ENCODE assay signal across 9 mouse cellular contexts in genomic region chr2:9593931-9594330, GRCm38 (mm10).
DNase-seq lines count a peak whose midpoint lies in the region; ATAC-seq and TF ChIP-seq lines count a peak whose summit lies in the region.
"Had no signal": no experiment of that assay in that cellular context is flagged by ENCODE, and none has a peak within 500 bp of the region (broad histone marks: within the 10 kb centered on the region; RNA-seq: fewer than 3 reads in every experiment).

No protein-coding gene starts in this region.

- TF ChIP-seq CTCF in midbrain, postnatal 0 days (IDR thresholded peaks at IDR 0.05): no peak
- TF ChIP-seq CTCF in liver, postnatal 0 days (IDR thresholded peaks at IDR 0.05; ENCODE audit: low read depth): no peak

- no peaks in the 10 kb centered on the region for H3K27me3 ChIP-seq in forebrain, embryonic 16.5 days (replicated peaks; ENCODE audit: control insufficient read depth, insufficient read depth, low read length)
- H3K27me3 ChIP-seq in forebrain, embryonic 15.5 days: no peaks in the 10 kb centered on the region
- no peaks in the 10 kb centered on the region for H3K27me3 ChIP-seq in midbrain, postnatal 0 days (ENCODE audit: insufficient read depth, low read length)
- H3K27me3 ChIP-seq in midbrain, embryonic 13.5 days: no peaks in the 10 kb centered on the region
- no peaks in the 10 kb centered on the region for H3K27me3 ChIP-seq in liver, postnatal 0 days (ENCODE audit: insufficient read depth, low read length)

- no peaks in the 10 kb centered on the region for H3K36me3 ChIP-seq in forebrain, embryonic 16.5 days (ENCODE audit: control insufficient read depth, insufficient read depth)
- no peaks in the 10 kb centered on the region for H3K36me3 ChIP-seq in forebrain, embryonic 15.5 days
- H3K36me3 ChIP-seq in midbrain, postnatal 0 days (ENCODE audit: insufficient read depth, low read length): no peaks in the 10 kb centered on the region
- H3K36me3 ChIP-seq in midbrain, embryonic 13.5 days: no peaks in the 10 kb centered on the region
- H3K36me3 ChIP-seq in liver, postnatal 0 days (replicated peaks; ENCODE audit: insufficient read depth, low read length): no peaks in the 10 kb centered on the region

- WGBS in forebrain, embryonic 16.5 days: 44% methylated on average over 10 of the region's 10 CpGs
- WGBS in forebrain, embryonic 15.5 days: 47% methylated on average over 10 of the region's 10 CpGs
- WGBS in midbrain, postnatal 0 days: 38% methylated on average over 10 of the region's 10 CpGs
- WGBS in midbrain, embryonic 13.5 days: 45% methylated on average over 10 of the region's 10 CpGs
- 20% methylated on average over 10 of the region's 10 CpGs for WGBS in liver, postnatal 0 days (ENCODE audit: insufficient replicate concordance)

- H3K9ac ChIP-seq in forebrain, embryonic 16.5 days (replicated peaks; ENCODE audit: low read depth, low read length): no peak overlapping the region
- no peak overlapping the region for H3K9ac ChIP-seq in forebrain, embryonic 15.5 days (replicated peaks)
- no peak overlapping the region for H3K9ac ChIP-seq in midbrain, postnatal 0 days (replicated peaks; ENCODE audit: low read length, poor library complexity, severe bottlenecking)
- H3K9ac ChIP-seq in midbrain, embryonic 13.5 days (replicated peaks): no peak overlapping the region
- H3K9ac ChIP-seq in liver, postnatal 0 days (replicated peaks): no peak overlapping the region

- DNase-seq in midbrain, postnatal 0 days (ENCODE audit: low spot score): peak; percentile 7
- DNase-seq in liver, postnatal 0 days: peak; percentile 17
- peak; percentile 90 for DNase-seq in thymus, postnatal 0 days (ENCODE audit: low spot score)
- DNase-seq in Muller cell, postnatal 12 days (ENCODE audit: inconsistent ontology term): no peak
- DNase-seq in ovary, postnatal 14 days (ENCODE audit: low spot score): no peak
- DNase-seq: cerebellum, adult 2 months had no signal

- TF ChIP-seq EP300 in liver, postnatal 0 days (IDR thresholded peaks at IDR 0.05; ENCODE audit: low read depth): no peak

- H3K27ac ChIP-seq in forebrain, embryonic 16.5 days (ENCODE audit: low read length): no peak overlapping the region
- H3K27ac ChIP-seq in forebrain, embryonic 15.5 days (replicated peaks): no peak overlapping the region
- no peak overlapping the region for H3K27ac ChIP-seq in midbrain, postnatal 0 days (ENCODE audit: low read depth, low read length)
- H3K27ac ChIP-seq in midbrain, embryonic 13.5 days: no peak overlapping the region
- H3K27ac ChIP-seq in liver, postnatal 0 days (ENCODE audit: low read depth): no peak overlapping the region

- no peak overlapping the region for H3K4me3 ChIP-seq in forebrain, embryonic 16.5 days (replicated peaks; ENCODE audit: low read length)
- no peak overlapping the region for H3K4me3 ChIP-seq in forebrain, embryonic 15.5 days
- H3K4me3 ChIP-seq in midbrain, postnatal 0 days (ENCODE audit: low read depth, low read length): no peak overlapping the region
- H3K4me3 ChIP-seq in midbrain, embryonic 13.5 days (replicated peaks): no peak overlapping the region
- H3K4me3 ChIP-seq in liver, postnatal 0 days (ENCODE audit: low read depth, low read length): no peak overlapping the region

- peaks cover 2% of the 10 kb centered on the region; the same call in 1 of the 2 replicates for H3K9me3 ChIP-seq in forebrain, embryonic 16.5 days (ENCODE audit: control insufficient read depth, low read length)
- H3K9me3 ChIP-seq in forebrain, embryonic 15.5 days: no peaks in the 10 kb centered on the region
- H3K9me3 ChIP-seq in midbrain, postnatal 0 days (ENCODE audit: low read length): no peaks in the 10 kb centered on the region
- H3K9me3 ChIP-seq in midbrain, embryonic 13.5 days: no peaks in the 10 kb centered on the region
- no peaks in the 10 kb centered on the region for H3K9me3 ChIP-seq in liver, postnatal 0 days (ENCODE audit: low read length)

- H3K4me2 ChIP-seq in forebrain, embryonic 16.5 days (ENCODE audit: low read length): no peak overlapping the region
- no peak overlapping the region for H3K4me2 ChIP-seq in forebrain, embryonic 15.5 days (replicated peaks)
- H3K4me2 ChIP-seq in midbrain, postnatal 0 days (ENCODE audit: low read depth, low read length, poor library complexity, severe bottlenecking): no peak overlapping the region
- H3K4me2 ChIP-seq in midbrain, embryonic 13.5 days (replicated peaks): no peak overlapping the region
- no peak overlapping the region for H3K4me2 ChIP-seq in liver, postnatal 0 days (ENCODE audit: low read depth, low read length)

- H3K4me1 ChIP-seq in forebrain, embryonic 16.5 days (replicated peaks; ENCODE audit: control insufficient read depth, insufficient read depth, low read length): no peaks in the 10 kb centered on the region
- no peaks in the 10 kb centered on the region for H3K4me1 ChIP-seq in forebrain, embryonic 15.5 days
- no peaks in the 10 kb centered on the region for H3K4me1 ChIP-seq in midbrain, postnatal 0 days (ENCODE audit: insufficient read depth, low read length)
- no peaks in the 10 kb centered on the region for H3K4me1 ChIP-seq in midbrain, embryonic 13.5 days (replicated peaks)
- no peaks in the 10 kb centered on the region for H3K4me1 ChIP-seq in liver, postnatal 0 days (ENCODE audit: insufficient read depth)

- ATAC-seq in forebrain, embryonic 16.5 days: peak; percentile 12; the same call in 1 of the 2 replicates
- ATAC-seq in forebrain, embryonic 15.5 days (replicated peaks): no peak
- ATAC-seq in midbrain, postnatal 0 days (ENCODE audit: low FRiP score): no peak
- ATAC-seq in midbrain, embryonic 13.5 days: no peak
- 0 out of 2 replicates have a peak, but pooled peaks have one; percentile 8 for ATAC-seq in liver, postnatal 0 days

Comparison
In these comparisons a context has a peak if more than half of its experiments do, and no peak if none do; other contexts are left out.
1. ATAC-seq: peak in forebrain, embryonic 16.5 days (single experiment) and liver, postnatal 0 days (single experiment); none in forebrain, embryonic 15.5 days (single experiment), midbrain, postnatal 0 days (single experiment) and midbrain, embryonic 13.5 days (single experiment).
2. DNase-seq: peak in midbrain, postnatal 0 days (single experiment), liver, postnatal 0 days (single experiment) and thymus, postnatal 0 days (single experiment); none in Muller cell, postnatal 12 days (single experiment) and ovary, postnatal 14 days (single experiment).